Mouse (Mus musculus): Measurements from ENCODE around the gene Plk5. TPM values are rescaled to one million over a fixed set of nuclear protein-coding genes. Genes with fewer than 3 reads are reported as not detected.

Plk5 gene
- total RNA-seq, 2 experiments from 2014 or later, result not detected

DNA sequence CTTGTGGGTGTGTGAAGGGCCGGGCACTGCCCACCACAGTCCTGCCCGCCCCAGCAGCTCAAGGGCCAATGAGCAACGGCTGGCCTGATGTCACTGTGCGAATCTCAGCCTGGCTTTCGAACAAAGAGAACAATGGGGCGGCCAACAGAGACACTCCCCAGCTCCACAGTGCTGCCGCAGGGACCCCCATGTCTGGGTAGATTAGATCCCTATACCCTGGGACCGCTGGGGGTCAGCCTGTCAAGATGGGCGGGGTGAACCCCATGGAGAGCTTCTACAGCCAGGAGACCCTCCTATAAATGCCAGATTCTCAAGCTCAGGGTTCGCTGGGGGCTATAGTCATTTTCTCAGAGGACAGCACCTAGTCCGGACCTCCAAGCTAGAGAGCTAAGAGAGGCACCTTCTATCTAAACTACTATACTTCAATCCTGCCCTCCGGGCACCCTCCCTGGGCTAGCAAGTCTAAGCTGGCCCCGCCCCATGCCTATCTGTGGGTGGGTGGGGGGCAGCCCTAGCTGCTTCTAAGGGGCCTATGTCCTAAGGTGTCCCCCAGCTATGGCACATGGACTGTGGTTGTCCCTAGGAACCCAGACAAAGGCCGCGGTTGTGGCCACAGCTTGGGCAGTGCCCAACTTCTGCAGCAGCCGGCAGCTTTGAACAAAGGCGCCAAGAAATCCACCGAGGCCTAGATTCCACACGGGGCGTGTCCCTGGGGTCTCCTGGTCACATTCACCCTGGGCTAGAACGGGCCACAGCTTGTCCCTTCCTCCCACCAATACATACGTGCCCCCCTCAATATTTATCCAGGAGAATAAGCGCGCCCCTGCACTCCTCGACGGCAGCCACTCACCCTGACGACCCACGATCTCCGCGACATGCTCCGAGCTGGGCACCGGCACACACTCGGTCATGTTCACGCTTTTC is 29.8 kb downstream of the Plk5 start:
- ATAC-seq (ENCODE audit: poor library complexity, severe bottlenecking), result no peak

DNA sequence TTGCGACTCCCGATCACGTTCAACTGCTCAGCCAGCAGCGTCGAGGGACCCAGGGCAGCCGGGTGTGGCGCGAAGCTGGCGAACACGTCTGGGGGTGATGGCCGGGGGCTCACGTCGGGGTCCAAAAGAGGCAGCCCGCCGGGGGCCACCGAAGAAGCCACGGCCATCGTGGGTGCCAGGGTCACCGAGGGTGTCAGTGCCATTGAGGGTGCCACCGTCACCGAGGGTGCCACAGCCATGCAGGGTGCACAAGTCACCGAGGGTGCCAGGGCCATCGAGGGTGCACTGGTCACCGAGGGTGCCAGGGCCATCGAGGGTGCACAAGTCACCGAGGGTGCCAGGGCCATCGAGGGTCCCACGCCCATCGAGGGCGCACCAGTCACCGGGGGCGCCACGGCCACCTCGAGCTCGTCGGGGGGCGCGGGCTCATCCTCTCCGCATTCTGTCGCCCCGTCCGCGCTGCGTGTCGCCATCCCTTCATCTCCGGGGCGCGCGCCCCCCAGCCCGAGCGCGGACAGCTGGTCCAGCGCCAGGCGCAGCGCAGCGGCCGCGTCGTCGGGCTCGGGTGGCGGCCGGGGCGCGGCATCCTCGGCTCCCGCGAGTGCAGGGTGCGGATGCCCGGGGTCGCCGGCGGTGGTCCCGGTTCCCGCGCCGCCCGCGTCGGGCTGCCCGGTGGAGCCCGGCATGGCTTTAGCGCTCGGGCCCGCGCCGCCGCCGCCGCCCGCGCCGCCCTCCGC is 30.6 kb downstream of the Plk5 start:
- ATAC-seq (ENCODE audit: poor library complexity, severe bottlenecking), result no peak

DNA sequence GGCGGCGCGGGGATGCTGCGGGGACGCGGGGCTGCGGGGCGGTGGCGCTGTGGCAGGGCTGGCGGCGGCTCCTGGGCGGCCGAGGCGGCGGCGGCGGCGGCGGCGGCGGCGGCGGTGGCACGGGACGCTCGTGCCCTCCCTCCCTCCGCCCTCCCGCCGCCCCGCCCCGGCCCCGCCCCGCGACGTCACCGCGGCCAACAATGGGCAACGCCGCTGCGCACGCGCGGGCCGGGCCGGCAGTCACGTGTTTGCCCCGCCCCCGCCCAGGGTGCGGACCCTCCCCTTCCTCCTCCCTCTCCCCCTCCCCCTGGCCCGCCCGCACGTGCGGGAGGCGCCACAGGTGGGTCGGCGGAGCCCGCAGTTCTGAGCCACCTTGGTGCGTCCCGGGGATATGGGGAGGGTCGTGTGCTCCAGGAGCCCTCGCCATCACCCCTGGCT is 31.3 kb downstream of the Plk5 start, which contains the start of gene Mex3d:
TSS of gene Mex3d (minus strand) at position 138 of the 438 bp plus-strand sequence.
- peak; percentile 62 for ATAC-seq (ENCODE audit: poor library complexity, severe bottlenecking)

DNA sequence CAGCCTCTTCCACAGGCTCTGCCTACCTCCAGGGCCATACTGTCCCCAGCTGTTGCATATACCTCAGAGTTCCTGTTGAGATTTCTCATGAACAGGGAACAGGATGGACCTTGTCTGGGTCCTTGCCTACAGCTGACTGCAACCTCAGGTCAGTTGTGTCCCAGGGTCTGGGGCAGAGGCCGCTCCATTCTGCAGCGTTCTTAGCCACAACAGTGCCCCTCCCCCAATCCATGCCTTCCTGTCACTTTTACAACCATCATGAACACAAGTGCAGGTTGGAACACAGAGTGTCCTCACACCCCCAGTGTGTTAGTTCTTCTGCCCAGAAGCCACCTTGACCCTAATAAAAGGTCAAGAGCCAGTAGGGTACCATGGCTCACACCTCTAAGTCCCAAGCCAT is 32.5 kb downstream of the Plk5 start:
- no peak for ATAC-seq (ENCODE audit: poor library complexity, severe bottlenecking)

DNA sequence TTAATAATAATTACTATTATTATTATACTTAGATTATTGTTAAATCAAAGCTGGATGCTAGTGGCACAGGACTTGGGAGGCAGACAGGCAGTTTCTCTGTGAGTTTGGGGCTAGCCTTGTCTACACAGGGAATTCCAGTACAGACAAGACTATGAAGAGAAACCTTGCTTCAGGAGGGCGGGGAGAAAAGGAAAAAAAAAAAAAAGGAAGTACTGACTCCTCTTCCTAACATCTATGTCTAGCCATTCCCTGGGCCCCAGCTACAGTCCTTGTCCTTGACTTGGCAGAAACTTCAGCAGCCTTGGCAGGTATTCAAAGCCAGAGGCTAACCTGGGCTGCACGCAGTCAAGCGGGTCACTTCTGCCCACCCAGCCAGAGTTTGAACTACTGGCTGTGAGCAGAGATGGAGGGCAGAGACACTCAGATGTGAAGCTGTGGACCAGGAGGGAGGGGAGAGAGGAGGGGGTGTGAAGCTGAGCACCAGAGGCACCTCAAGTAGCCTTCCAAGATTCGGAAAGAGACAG is 33.0 kb downstream of the Plk5 start:
- no peak for ATAC-seq (ENCODE audit: poor library complexity, severe bottlenecking)

DNA sequence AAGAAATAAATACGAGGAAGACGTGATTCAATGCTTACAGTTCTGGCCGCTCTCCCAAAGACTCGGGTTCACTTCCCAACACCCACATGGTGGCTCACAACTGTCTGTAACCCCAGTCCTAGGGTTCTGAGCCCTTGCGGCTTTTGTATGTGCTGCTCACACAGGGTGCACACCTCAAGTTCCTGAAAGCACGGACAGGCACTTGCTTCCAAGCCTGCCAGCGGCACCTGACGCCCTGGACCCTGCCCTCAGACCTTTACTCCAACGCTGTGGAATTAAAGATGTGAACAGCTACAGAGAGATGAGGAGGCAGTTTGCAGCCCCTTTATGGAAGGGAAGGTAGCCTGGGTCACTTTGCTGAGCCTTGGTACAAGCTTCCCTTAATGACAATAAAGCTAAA is 34.4 kb downstream of the Plk5 start:
- ATAC-seq (ENCODE audit: poor library complexity, severe bottlenecking), result no peak

DNA sequence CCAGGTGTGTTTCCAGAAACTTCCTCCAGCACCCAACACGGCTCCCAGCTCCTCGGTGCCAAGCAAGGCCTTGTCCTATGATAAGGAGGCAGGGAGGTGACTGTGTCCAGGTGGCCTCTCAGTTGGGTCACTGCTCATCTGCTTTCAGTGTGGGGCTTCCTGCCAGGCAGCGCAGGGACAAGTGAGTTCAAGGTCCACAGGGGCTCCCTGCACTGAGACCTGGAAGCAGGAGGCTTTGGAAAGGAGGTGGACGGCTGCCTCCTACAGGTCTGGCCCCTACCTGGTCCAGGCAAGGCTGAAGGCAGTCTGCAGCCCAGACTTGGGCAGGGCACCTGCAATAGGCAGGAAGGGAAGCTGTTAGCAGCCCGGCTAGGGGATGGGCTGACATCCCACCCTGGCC is 36.4 kb downstream of the Plk5 start:
- ATAC-seq (ENCODE audit: poor library complexity, severe bottlenecking), result no peak

DNA sequence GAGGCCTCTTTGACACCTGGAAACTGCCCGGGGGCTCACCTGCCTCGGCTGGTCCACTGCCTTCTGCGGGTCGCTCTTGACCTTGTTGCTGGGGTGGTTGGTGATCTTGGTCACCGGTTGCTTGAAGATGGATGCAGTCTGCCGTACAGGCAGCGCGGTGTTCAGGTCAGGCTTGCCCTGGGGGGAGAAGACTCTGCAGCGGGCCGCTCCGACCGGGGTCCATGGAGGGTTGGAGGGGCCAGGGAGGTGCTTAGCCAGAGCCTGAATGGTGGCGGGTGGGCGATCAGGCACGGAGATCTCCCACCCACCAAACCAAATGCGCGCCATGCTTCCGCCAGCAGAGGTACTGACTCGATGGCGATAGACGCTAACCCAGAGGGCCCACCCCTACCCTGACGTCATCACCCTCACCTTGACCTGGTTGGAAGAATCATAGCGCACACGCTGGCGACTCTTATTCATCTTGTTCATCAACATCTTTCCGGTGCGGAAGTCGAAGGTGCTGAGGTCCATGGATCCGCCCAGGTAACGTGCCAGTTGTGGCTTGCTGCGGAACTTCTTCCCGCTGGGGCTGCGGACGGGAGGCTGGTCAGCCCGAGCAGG is 38.9 kb downstream of the Plk5 start:
- ATAC-seq (ENCODE audit: poor library complexity, severe bottlenecking), result no peak

DNA sequence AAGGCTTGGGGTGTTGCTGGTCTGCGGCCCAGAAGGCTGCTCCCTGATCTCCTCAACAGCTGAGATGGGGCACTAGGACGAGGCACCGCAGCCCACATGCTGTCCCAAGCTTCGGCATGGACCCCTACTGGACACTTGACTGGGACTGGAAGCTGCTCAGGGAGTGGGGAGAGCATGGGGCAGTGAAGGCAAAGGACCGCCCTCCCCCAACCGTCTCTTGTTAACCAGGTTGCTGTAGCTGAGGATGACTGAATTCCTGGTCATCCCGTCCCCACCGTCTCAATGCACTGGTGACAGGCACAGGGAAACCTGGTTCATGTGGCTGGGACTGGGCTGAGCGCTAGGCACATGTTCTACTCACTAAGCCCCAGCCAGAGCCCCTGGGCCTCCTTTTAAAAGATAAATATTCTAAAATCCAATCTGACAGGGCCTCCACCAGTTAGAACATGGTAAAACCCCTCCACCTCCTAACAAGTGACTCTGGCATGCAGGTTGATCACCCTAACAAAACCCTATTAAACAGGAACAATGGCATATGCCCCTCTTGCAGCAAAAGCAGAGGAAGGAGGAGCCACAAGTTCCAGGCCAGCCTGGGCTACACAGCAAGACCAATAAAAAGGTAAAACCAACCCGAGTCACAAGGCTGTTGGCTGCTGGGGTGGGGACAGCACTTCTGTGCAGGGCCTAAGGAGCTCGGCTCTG is 40.7 kb downstream of the Plk5 start:
- no peak for ATAC-seq (ENCODE audit: poor library complexity, severe bottlenecking)

DNA sequence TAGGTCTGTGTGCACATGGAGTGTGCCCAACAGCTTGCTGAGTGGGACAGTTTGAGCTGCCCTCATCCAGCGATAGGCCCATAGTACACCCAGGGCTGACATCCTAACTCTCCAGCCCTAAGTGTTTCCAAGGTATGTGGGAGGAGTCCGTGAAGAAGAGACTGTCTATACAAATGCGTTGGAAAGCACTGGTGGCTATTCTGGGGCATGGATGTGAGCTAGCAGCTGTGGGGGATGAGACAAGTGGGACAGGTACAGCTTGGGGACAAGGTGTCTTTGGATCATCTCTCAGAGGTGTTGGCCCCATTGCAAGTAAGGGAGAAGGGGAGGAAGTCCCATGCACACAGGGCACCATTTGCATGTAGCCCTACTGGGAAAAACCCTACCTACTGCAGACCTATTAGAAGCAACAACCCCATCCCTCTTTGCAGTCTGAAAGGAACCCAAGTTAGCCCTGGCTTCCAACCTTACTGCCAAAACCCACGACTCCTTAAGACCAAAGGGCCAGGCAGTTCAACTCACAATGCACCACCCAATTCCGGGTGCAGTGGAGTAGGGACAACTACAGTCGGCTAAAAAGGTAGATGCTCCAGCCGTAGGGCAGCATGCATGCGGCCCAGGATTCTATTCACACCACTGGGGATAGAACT is 41.4 kb downstream of the Plk5 start:
- no peak for ATAC-seq (ENCODE audit: poor library complexity, severe bottlenecking)

DNA sequence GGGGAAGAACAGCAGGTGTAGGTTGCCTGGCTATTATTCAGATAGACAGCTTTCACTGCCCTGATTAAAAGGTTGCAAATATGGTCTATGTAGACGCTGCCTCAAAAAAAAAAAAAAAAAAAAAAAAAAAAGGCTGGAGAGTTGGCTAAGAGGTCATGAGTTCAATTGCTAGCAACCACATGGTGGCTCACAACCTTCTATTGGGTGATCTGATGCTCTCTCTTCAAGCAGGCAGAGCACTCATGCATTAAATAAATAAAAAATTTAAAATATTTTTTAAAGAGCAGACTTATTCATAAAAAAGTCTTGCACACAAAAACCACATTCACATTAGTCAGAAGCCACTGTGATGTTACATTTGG is 41.9 kb downstream of the Plk5 start:
- no peak for ATAC-seq (ENCODE audit: poor library complexity, severe bottlenecking)

DNA sequence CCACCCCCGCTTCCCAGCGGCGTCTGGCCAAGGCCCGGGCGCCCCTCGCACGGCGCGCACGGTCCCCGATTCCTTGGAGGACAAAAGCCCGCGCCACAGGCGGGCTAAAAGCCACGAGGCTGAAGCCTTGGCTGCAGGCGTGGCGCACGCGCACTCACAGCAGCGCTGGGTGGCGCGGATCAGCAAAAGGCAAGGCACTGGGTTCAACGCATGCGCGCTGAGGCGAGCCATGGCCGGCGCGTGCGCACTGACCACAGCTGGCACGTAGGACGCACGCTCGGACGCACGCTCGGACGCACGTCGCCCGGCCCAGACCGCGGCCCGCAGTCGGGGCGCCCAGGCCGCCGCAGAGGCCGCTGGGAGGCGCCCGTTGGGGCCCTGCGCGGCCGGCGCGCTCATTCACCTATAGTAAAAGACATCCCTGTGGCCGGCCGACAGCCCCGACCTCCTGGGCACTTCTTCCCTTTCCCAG is 42.5 kb downstream of the Plk5 start:
- peak; percentile 66 for ATAC-seq (ENCODE audit: poor library complexity, severe bottlenecking)

DNA sequence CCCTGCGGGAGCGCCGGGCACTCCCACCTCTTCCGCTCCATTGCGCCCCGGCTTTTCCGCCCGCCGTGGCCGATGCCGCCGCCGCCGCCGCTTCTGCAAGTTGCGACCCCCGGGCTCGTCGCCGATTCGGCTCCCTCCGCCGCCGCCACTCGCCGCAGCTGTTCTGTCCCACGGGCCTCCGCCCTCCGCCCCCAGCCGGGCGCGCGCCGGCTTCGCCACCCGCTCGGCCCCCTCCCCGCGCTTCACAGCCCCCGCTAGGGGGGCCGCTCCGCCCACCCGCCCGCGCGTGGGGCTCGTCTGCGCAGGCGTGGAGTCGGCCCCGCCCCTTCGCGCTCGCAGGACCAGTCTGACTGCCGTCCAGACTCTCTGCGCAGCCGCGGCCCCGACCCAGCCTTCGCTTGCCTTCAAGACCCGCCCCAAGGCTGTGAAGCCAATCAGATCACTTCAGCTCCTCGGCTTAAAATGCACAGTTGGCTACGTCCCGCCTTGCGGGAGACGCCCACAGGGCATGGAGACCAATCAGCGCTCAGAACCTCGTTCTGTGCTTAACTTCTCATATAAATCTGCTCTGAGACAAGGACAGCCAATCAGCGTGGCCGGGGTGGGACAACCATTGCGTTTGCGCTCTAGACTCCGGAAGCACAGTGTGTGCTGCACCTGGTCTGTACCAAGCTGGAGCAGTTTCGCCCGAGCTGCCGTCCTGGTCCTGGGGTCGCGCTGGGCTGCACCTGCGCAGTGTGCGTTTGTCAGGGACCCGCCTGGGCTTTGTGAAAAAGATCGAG is 43.1 kb downstream of the Plk5 start, which contains the start of gene Mbd3:
TSS of gene Mbd3 (minus strand) at position 360 of the 782 bp plus-strand sequence.
- ATAC-seq (ENCODE audit: poor library complexity, severe bottlenecking), result peak; percentile 91

DNA sequence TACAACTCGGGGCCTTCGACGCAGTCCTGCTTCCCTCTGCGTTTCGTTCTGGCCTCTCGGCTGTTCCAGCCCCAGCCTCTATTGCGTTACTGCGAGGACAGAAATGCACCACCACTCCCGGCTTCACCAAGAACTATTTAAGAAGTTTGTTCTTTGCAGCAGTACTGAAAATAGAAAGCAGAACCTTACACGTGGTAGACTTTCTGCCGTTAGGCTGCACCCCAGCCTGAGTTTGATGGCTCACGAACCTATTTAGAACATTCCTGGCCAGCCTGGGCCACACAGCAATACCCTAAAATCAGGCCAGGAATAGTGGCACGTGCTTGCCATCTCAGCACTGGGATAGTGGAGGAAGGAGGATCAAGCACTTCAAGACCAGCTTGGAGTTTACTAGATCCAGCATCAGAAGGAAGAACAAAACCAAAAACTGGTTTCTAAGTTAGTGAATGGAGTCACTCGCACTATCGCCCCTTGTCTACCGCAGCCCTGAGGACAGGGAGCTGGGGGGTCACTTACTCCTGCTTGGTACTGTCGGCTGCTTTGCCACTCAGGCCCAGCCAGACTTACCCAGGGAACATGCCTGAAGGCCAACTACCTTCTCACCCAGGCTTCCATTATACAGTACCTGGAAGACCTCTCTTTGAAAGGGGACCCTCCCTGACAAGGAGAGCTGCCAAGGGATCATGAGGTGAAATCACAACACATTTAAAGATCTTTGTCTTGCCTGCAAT is 43.9 kb downstream of the Plk5 start:
- no peak for ATAC-seq (ENCODE audit: poor library complexity, severe bottlenecking)

DNA sequence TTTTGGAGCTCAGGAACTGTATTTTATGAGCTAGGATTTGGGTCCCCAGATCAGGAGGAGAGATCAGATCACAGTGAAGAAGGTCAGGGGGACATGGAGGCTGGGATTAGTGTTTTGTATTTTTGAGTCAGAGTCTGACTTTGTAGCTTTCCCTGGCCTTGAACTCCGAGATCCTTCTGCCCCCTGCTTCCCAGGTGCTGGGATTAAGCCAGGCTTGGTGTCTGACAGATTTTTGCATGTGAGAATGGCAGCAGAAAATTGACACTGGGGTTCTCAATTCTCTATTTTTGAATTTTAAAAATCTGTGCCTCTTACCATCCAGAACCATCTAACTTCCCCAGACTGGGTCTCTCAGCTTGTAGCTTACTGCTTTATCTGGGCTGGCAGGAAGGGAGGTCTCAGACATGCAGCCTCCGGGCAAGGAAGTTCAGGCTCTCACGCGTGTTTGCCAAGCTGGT is 44.5 kb downstream of the Plk5 start:
- ATAC-seq (ENCODE audit: poor library complexity, severe bottlenecking), result no peak

DNA sequence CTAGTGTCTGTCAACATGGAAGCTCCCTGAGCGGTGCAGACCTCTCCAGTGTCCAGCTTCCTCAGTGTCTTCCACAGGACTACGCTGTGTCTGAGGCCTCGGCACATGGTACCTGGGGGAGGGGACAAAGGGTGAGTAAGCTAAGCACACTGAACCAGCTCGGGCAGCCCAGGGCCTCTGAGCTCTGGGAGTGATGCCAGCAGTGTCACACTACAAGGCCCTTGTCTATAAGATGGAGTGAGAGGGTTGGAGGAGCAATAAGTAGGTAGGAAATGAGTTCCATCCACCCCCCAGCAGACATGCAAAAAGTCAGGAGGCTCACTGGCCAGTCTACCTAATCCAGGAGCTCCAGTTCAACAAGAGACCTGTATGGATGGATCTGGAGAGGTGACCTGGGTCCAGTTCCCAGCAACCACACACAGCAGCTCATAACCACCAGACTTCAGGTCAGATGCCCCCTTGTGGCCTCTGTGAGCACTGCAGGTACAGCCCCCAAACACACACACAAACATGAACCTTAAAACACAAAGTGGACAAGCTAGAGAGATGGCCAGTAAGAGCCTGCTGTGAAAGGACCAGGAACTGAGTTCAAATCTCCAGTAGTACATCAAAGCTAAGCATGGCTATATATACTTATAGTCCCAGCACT is 46.9 kb downstream of the Plk5 start:
- ATAC-seq (ENCODE audit: poor library complexity, severe bottlenecking), result no peak

DNA sequence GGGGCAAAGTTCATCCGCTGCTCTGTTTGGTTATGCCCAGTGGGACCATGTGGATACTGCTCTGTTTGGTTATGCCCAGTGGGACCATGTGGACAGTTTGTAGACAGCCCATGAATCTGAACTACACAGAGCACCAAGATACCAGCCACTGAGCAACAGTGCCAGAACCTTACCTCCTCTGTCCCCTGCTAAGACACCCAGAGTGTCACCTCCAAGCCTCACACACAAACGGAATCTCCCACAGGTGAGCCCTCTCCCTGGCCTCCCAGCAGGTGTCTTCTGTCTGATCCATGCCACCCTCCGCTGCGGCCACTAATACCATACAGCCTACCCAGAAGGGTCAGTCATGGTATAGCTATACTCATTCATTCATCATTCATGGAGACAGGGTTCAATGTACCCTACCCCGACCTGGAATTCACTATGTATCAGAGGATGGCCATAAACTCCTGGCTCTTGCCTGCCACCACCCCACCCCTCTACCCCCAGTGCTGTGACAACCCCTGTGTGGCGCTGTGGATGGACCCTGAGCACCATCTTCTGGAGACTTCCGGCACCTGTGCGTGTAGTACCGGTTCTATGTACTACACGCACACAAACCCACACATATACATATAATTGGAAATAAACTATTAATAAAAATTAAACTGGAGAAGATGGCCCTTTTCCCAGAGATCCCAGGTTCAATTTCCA is 49.4 kb downstream of the Plk5 start:
- ATAC-seq (ENCODE audit: poor library complexity, severe bottlenecking), result no peak

Data from megakaryocyte, adult 5-6 weeks (primary cell).